Mouse (Mus musculus): ENCODE data around the gene Ninj1. TPM values are rescaled to one million over a fixed set of nuclear protein-coding genes. Genes with fewer than 3 reads are reported as not detected.

Ninj1 gene
- 76.6 TPM for polyA plus RNA-seq (2017; shearing (Covaris generic))

GRCm38 (mm10) chr13:49187288-49188218, at the start of gene Ninj1:
Ninj1 (plus strand) TSS chr13:49187485.

GRCm38 (mm10) chr13:49147858-49148226, 39.4 kb upstream of the Ninj1 start, which contains the start of gene Wnk2:
Wnk2 (minus strand) TSS chr13:49148014.

GRCm38 (mm10) chr13:49215504-49216219, 28.4 kb downstream of the Ninj1 start, which contains the start of gene Card19:
Card19 (minus strand) TSS chr13:49216037.

Other genes with a start within 250 kb of the Ninj1 start
- gene Fam120a, start 219.5 kb upstream of the Ninj1 start, polyA plus RNA-seq (2017; shearing (Covaris generic)) = 70.4 TPM
- not detected for gene Wnk2, start 39.5 kb upstream of the Ninj1 start, polyA plus RNA-seq (2017; shearing (Covaris generic))
- 79.3 TPM for gene Card19, start 28.6 kb downstream of the Ninj1 start, polyA plus RNA-seq (2017; shearing (Covaris generic))
- 25.2 TPM for gene Susd3, start 61.2 kb downstream of the Ninj1 start, polyA plus RNA-seq (2017; shearing (Covaris generic))
- 34.2 TPM for gene Fgd3, start 132.8 kb downstream of the Ninj1 start, polyA plus RNA-seq (2017; shearing (Covaris generic))
- gene Bicd2, start 154.1 kb downstream of the Ninj1 start, polyA plus RNA-seq (2017; shearing (Covaris generic)) = 27.1 TPM
- gene Ippk, start 233.8 kb downstream of the Ninj1 start, polyA plus RNA-seq (2017; shearing (Covaris generic)) = 15.8 TPM